Mouse (Mus musculus) forebrain, embryonic 15.5 days (tissue): ENCODE measurements around the gene Tmem163. TPM values are rescaled to one million over a fixed set of nuclear protein-coding genes. Genes with fewer than 3 reads are reported as not detected.

Experiments
- ATAC-seq: fragments of 200-750 bp; cut with Nextera tagmentation; replicated peaks from 2 replicates; pipeline ENCODE4 v1.8.0; 2017; ENCODE audit warnings: mild to moderate bottlenecking, moderate TSS enrichment, moderate library complexity
- H3K27ac ChIP-seq: fragments of 300-500 bp; sonication (generic); replicated peaks from 2 replicates; pipeline ENCODE4 v1.5.1; 2015; ENCODE audit warnings: mild to moderate bottlenecking, inconsistent platforms
- H3K27me3 ChIP-seq: fragments of 300-500 bp; sonication (generic); 2 replicates; pipeline ENCODE4 v1.6.1; 2015; ENCODE audit warnings: inconsistent platforms
- H3K36me3 ChIP-seq: fragments of 300-500 bp; sonication (generic); 2 replicates; pipeline ENCODE4 v1.6.1; 2015; ENCODE audit warnings: mild to moderate bottlenecking, inconsistent platforms
- H3K4me1 ChIP-seq: fragments of 300-500 bp; sonication (generic); 2 replicates; pipeline ENCODE4 v1.6.1; 2015; ENCODE audit warnings: inconsistent platforms
- H3K4me2 ChIP-seq: fragments of 300-500 bp; sonication (generic); replicated peaks from 2 replicates; pipeline ENCODE4 v1.6.1; 2015; ENCODE audit warnings: mild to moderate bottlenecking, inconsistent platforms
- H3K4me3 ChIP-seq: fragments of 300-500 bp; sonication (generic); 2 replicates; pipeline ENCODE4 v1.5.1; 2015; ENCODE audit warnings: mild to moderate bottlenecking, inconsistent platforms
- H3K9ac ChIP-seq: fragments of 300-500 bp; sonication (generic); replicated peaks from 2 replicates; pipeline ENCODE4 v1.6.1; 2015; ENCODE audit warnings: mild to moderate bottlenecking, inconsistent platforms
- H3K9me3 ChIP-seq: fragments of 300-500 bp; sonication (generic); 2 replicates; pipeline ENCODE4 v1.6.1; 2016; ENCODE audit warnings: inconsistent platforms
- WGBS: fragments of 180-500 bp; shearing (Covaris S2); methylation state at CpG from one replicate; pipeline ENCODE4 v1.1.7; 2015; ENCODE audit warnings: mixed read lengths; 5-methylcytosine and 5-hydroxymethylcytosine counted together
- polyA plus RNA-seq: library from polyadenylated mRNA; unstranded; fragments of >200 nt; fragmentation: Nextera tagmentation; extraction: Ambion mirVana; gene quantifications from 2 replicates; pipeline ENCODE4 v1.2.1, GENCODE M21; 2015

Tmem163 gene
- polyA plus RNA-seq, 1 experiment from 2014 or later: 18.8 TPM

GRCm38 (mm10) chr1:127676116-127676515 is 3.2 kb downstream of the Tmem163 start:
- Histone ChIP-seq H3K27ac (peak overlapping the region; percentile 23), H3K9ac (peak overlapping the region; percentile 50; the same call in 1 of the 2 replicates), H3K4me3 (peak overlapping the region; percentile 52), H3K4me1 (peaks cover 28% of the 10 kb centered on the region), H3K36me3 (no peaks in the 10 kb centered on the region), H3K27me3 (peaks cover 18% of the 10 kb centered on the region; the same call in 1 of the 2 replicates), H3K4me2 (peak overlapping the region; percentile 94), H3K9me3 (no peaks in the 10 kb centered on the region)
- ATAC-seq: no peak; the same call in 1 of the 2 replicates
- 22% methylated on average over 12 of the region's 12 CpGs for WGBS

GRCm38 (mm10) chr1:127675253-127675652 is 4.1 kb downstream of the Tmem163 start:
- H3K36me3 ChIP-seq: no peaks in the 10 kb centered on the region
- H3K9ac ChIP-seq: no peak overlapping the region
- peaks cover 16% of the 10 kb centered on the region; the same call in 1 of the 2 replicates for H3K27me3 ChIP-seq
- H3K9me3 ChIP-seq: no peaks in the 10 kb centered on the region
- H3K4me2 ChIP-seq: no peak overlapping the region
- ATAC-seq: no peak
- 61% methylated on average over 1 of the region's 1 CpGs for WGBS
- H3K27ac ChIP-seq: no peak overlapping the region
- no peak overlapping the region for H3K4me3 ChIP-seq
- H3K4me1 ChIP-seq: peaks cover 28% of the 10 kb centered on the region

GRCm38 (mm10) chr1:127673221-127674050 is 5.9 kb downstream of the Tmem163 start:
- H3K36me3 ChIP-seq: no peaks in the 10 kb centered on the region
- peaks cover 7% of the 10 kb centered on the region for H3K9me3 ChIP-seq
- no peak for ATAC-seq
- peaks cover 27% of the 10 kb centered on the region for H3K4me1 ChIP-seq
- H3K27me3 ChIP-seq: 0 out of 2 replicates have a peak, but pooled peaks cover 10% of the 10 kb centered on the region
- no peak overlapping the region for H3K4me3 ChIP-seq
- H3K9ac ChIP-seq: no peak overlapping the region
- WGBS: 78% methylated on average over 10 of the region's 10 CpGs
- H3K27ac ChIP-seq: no peak overlapping the region
- no peak overlapping the region for H3K4me2 ChIP-seq

- Histone ChIP-seq H3K4me2 (no peak overlapping the region), H3K9ac (no peak overlapping the region), H3K27ac (peak overlapping the region; percentile 69), H3K4me1 (peaks cover 9% of the 10 kb centered on the region), H3K27me3 (no peaks in the 10 kb centered on the region), H3K36me3 (no peaks in the 10 kb centered on the region), H3K4me3 (no peak overlapping the region), H3K9me3 (peaks cover 7% of the 10 kb centered on the region)
- 55% methylated on average over 3 of the region's 3 CpGs for WGBS
- ATAC-seq: no peak; the same call in 1 of the 2 replicates
Measured at GRCm38 (mm10) chr1:127668161-127668560, 11.2 kb downstream of the Tmem163 start.

GRCm38 (mm10) chr1:127667110-127667860 is 12.1 kb downstream of the Tmem163 start:
- Histone ChIP-seq H3K4me2 (no peak overlapping the region), H3K36me3 (no peaks in the 10 kb centered on the region), H3K4me1 (peaks cover 9% of the 10 kb centered on the region), H3K9ac (no peak overlapping the region), H3K27me3 (no peaks in the 10 kb centered on the region), H3K27ac (peak overlapping the region; percentile 69), H3K4me3 (no peak overlapping the region), H3K9me3 (peaks cover 7% of the 10 kb centered on the region)
- peak; percentile 84 for ATAC-seq
- WGBS: 21% methylated on average over 8 of the region's 8 CpGs

GRCm38 (mm10) chr1:127666221-127666620 is 13.1 kb downstream of the Tmem163 start:
- Histone ChIP-seq H3K27ac (0 out of 2 replicates have a peak overlapping the region, but pooled peaks have one; percentile 47), H3K36me3 (no peaks in the 10 kb centered on the region), H3K9ac (no peak overlapping the region), H3K4me2 (no peak overlapping the region), H3K9me3 (peaks cover 7% of the 10 kb centered on the region), H3K4me1 (peaks cover 14% of the 10 kb centered on the region), H3K4me3 (no peak overlapping the region), H3K27me3 (no peaks in the 10 kb centered on the region)
- no peak for ATAC-seq
- 71% methylated on average over 6 of the region's 6 CpGs for WGBS

GRCm38 (mm10) chr1:127662385-127663068 is 16.8 kb downstream of the Tmem163 start:
- Histone ChIP-seq H3K27ac (no peak overlapping the region), H3K9me3 (no peaks in the 10 kb centered on the region), H3K27me3 (no peaks in the 10 kb centered on the region), H3K4me1 (peaks cover 17% of the 10 kb centered on the region), H3K4me2 (no peak overlapping the region), H3K4me3 (no peak overlapping the region), H3K36me3 (no peaks in the 10 kb centered on the region), H3K9ac (no peak overlapping the region)
- 85% methylated on average over 13 of the region's 13 CpGs for WGBS
- no peak for ATAC-seq

GRCm38 (mm10) chr1:127661118-127662012 is 18.0 kb downstream of the Tmem163 start:
- Histone ChIP-seq H3K4me2 (peak overlapping the region; percentile 27), H3K36me3 (no peaks in the 10 kb centered on the region), H3K27me3 (no peaks in the 10 kb centered on the region), H3K4me3 (no peak overlapping the region), H3K27ac (peak overlapping the region; percentile 68), H3K9ac (peak overlapping the region; percentile 26; the same call in 1 of the 2 replicates), H3K4me1 (peaks cover 16% of the 10 kb centered on the region), H3K9me3 (no peaks in the 10 kb centered on the region)
- 26% methylated on average over 13 of the region's 13 CpGs for WGBS
- ATAC-seq: peak; percentile 91

GRCm38 (mm10) chr1:127651564-127651963 is 27.8 kb downstream of the Tmem163 start:
- no peaks in the 10 kb centered on the region for H3K27me3 ChIP-seq
- 91% methylated on average over 2 of the region's 2 CpGs for WGBS

GRCm38 (mm10) chr1:127642976-127643769 is 36.2 kb downstream of the Tmem163 start:
- Histone ChIP-seq H3K4me1 (no peaks in the 10 kb centered on the region), H3K9ac (no peak overlapping the region), H3K4me2 (no peak overlapping the region), H3K27me3 (no peaks in the 10 kb centered on the region), H3K4me3 (no peak overlapping the region), H3K36me3 (no peaks in the 10 kb centered on the region), H3K27ac (no peak overlapping the region), H3K9me3 (no peaks in the 10 kb centered on the region)
- no peak for ATAC-seq
- 88% methylated on average over 12 of the region's 12 CpGs for WGBS

More at GRCm38 (mm10) chr1:127651564-127651963, 27.8 kb downstream of the Tmem163 start:
- Histone ChIP-seq H3K27ac (no peak overlapping the region), H3K4me2 (no peak overlapping the region), H3K4me1 (no peaks in the 10 kb centered on the region), H3K9ac (no peak overlapping the region), H3K9me3 (no peaks in the 10 kb centered on the region), H3K4me3 (no peak overlapping the region), H3K36me3 (no peaks in the 10 kb centered on the region)
- no peak for ATAC-seq
